Comparison of ENCODE assay signal across 8 mouse cellular contexts in the genomic region with DNA sequence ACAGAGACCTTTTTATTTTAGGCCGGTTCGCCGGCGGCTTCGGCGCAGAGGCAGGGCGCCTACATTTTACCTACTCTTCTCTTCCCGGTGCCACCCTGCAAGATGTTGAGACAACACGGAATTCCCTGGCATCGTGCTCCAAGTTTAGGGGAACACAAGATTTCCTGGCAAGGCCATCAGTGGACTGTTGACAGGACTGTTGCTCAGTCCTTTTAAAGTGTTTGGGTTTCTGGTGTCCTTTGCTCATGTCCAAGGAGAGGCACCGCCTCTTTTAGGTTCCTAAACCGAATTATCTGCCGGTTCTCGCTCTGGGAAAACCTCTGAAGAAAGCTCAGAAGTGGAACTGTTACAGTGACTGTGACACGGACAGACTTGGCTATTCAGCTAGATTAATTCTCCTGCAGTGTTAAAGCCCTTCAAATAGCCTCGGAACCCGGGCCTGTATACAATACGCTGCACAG. TPM values are rescaled to one million over a fixed set of nuclear protein-coding genes. Genes with fewer than 3 reads are reported as not detected.
A peak's percentile ranks its signal among the peaks of the same experiment; 100 is the strongest.
DNase-seq lines count a peak whose midpoint lies in the region; ATAC-seq and TF ChIP-seq lines count a peak whose summit lies in the region.

No protein-coding gene starts in this region.

- no peak for TF ChIP-seq CTCF in olfactory bulb, adult 2 months (IDR thresholded peaks at IDR 0.05; ENCODE audit: insufficient read depth, low read depth, low read length)

- H3K36me3 ChIP-seq in kidney, embryonic 15.5 days = no peaks in the 10 kb centered on the region
- peaks cover 13% of the 10 kb centered on the region; the same call in 1 of the 2 replicates for H3K36me3 ChIP-seq in embryonic facial prominence, embryonic 10.5 days (replicated peaks)
- no peaks in the 10 kb centered on the region for H3K36me3 ChIP-seq in heart, embryonic 14.5 days (ENCODE audit: control insufficient read depth, insufficient read depth, low read length)
- H3K36me3 ChIP-seq in liver, embryonic 12.5 days = no peaks in the 10 kb centered on the region

- TF ChIP-seq POLR2A in olfactory bulb, adult 2 months (IDR thresholded peaks at IDR 0.05; ENCODE audit: insufficient read depth, low read depth, low read length) = no peak

- DNase-seq in kidney, postnatal 10 days = no peak
- DNase-seq in embryonic facial prominence, embryonic 10.5 days (ENCODE audit: low spot score) = no peak
- no peak for DNase-seq in testis, postnatal 10 days (ENCODE audit: low spot score)
- no peak for DNase-seq in gastrocnemius, postnatal 25 days

- H3K27ac ChIP-seq in kidney, embryonic 15.5 days = peak overlapping the region; percentile 98
- H3K27ac ChIP-seq in embryonic facial prominence, embryonic 10.5 days (replicated peaks) = peak overlapping the region; percentile 97
- peak overlapping the region; percentile 54 to 80 for H3K27ac ChIP-seq in heart, embryonic 14.5 days (replicated peaks in 1 of 2; ENCODE audit: control insufficient read depth in 1 of 2, insufficient read depth in 1 of 2, low read depth in 2 of 2, low read length in 2 of 2)
- no peak overlapping the region for H3K27ac ChIP-seq in liver, embryonic 12.5 days
- H3K27ac ChIP-seq in olfactory bulb, adult 2 months (ENCODE audit: insufficient read depth, low read depth, low read length) = 0 out of 2 replicates have a peak overlapping the region, but pooled peaks have one; percentile 2

- H3K4me3 ChIP-seq in kidney, embryonic 15.5 days (replicated peaks) = peak overlapping the region; percentile 71
- H3K4me3 ChIP-seq in embryonic facial prominence, embryonic 10.5 days = peak overlapping the region; percentile 76
- peak overlapping the region; percentile 59 to 67 for H3K4me3 ChIP-seq in heart, embryonic 14.5 days (ENCODE audit: control insufficient read depth in 1 of 2, insufficient read depth in 1 of 2, low read depth in 1 of 2, low read length in 2 of 2)
- peak overlapping the region; percentile 44 for H3K4me3 ChIP-seq in liver, embryonic 12.5 days
- peak overlapping the region; percentile 40 for H3K4me3 ChIP-seq in olfactory bulb, adult 2 months (ENCODE audit: insufficient read depth, low read depth, low read length)

- no peak for ATAC-seq in kidney, embryonic 15.5 days (replicated peaks; ENCODE audit: low FRiP score)
- no peak for ATAC-seq in heart, embryonic 14.5 days (ENCODE audit: insufficient number of reproducible peaks, insufficient read depth, low FRiP score, low read depth)
- no peak for ATAC-seq in liver, embryonic 12.5 days

- WGBS in kidney, embryonic 15.5 days = 3% methylated on average over 18 of the region's 18 CpGs
- under 1% methylated on average over 18 of the region's 18 CpGs for WGBS in embryonic facial prominence, embryonic 10.5 days
- WGBS in heart, embryonic 14.5 days = 3% methylated on average over 18 of the region's 18 CpGs
- WGBS in liver, embryonic 12.5 days (ENCODE audit: insufficient replicate concordance) = 4% methylated on average over 18 of the region's 18 CpGs
- WGBS in olfactory bulb, adult 2 months = 40% methylated on average over 18 of the region's 18 CpGs

- H3K9me3 ChIP-seq in kidney, embryonic 15.5 days (replicated peaks) = no peaks in the 10 kb centered on the region
- no peaks in the 10 kb centered on the region for H3K9me3 ChIP-seq in embryonic facial prominence, embryonic 10.5 days
- no peaks in the 10 kb centered on the region for H3K9me3 ChIP-seq in heart, embryonic 14.5 days (ENCODE audit: control insufficient read depth, low read length)
- no peaks in the 10 kb centered on the region for H3K9me3 ChIP-seq in liver, embryonic 12.5 days (replicated peaks)

- peak overlapping the region; percentile 88 for H3K4me2 ChIP-seq in kidney, embryonic 15.5 days
- H3K4me2 ChIP-seq in heart, embryonic 14.5 days (ENCODE audit: low read length) = peak overlapping the region; percentile 96
- peak overlapping the region; percentile 66 for H3K4me2 ChIP-seq in liver, embryonic 12.5 days

- H3K4me1 ChIP-seq in kidney, embryonic 15.5 days = peaks cover 51% of the 10 kb centered on the region
- H3K4me1 ChIP-seq in embryonic facial prominence, embryonic 10.5 days = peaks cover 65% of the 10 kb centered on the region
- H3K4me1 ChIP-seq in heart, embryonic 14.5 days (ENCODE audit: control insufficient read depth in 2 of 2, insufficient read depth in 2 of 2, low read length in 2 of 2) = peaks cover 14 to 29% of the 10 kb centered on the region in 2 experiments
- H3K4me1 ChIP-seq in liver, embryonic 12.5 days = peaks cover 22% of the 10 kb centered on the region
- H3K4me1 ChIP-seq in olfactory bulb, adult 2 months (ENCODE audit: control insufficient read depth, insufficient read depth, low read length) = peaks cover 35% of the 10 kb centered on the region

- H3K9ac ChIP-seq in kidney, embryonic 15.5 days = peak overlapping the region; percentile 82
- peak overlapping the region; percentile 75 for H3K9ac ChIP-seq in heart, embryonic 14.5 days (ENCODE audit: low read length)
- H3K9ac ChIP-seq in liver, embryonic 12.5 days = no peak overlapping the region

- peaks cover 24% of the 10 kb centered on the region for H3K27me3 ChIP-seq in kidney, embryonic 15.5 days
- H3K27me3 ChIP-seq in embryonic facial prominence, embryonic 10.5 days (replicated peaks; ENCODE audit: low read depth, poor library complexity, severe bottlenecking) = peaks cover 76% of the 10 kb centered on the region
- H3K27me3 ChIP-seq in heart, embryonic 14.5 days (ENCODE audit: control insufficient read depth, insufficient read depth, low read length) = peaks cover 53% of the 10 kb centered on the region
- peaks cover 91% of the 10 kb centered on the region for H3K27me3 ChIP-seq in liver, embryonic 12.5 days (replicated peaks)

RNA-seq across cellular contexts. Expression of gene Tril, which starts 0.4 kb away (rescaled TPM):
- 88.9 and 93.8 TPM in 2 replicates for polyA plus RNA-seq in kidney, embryonic 15.5 days (2015; fragmentation: Nextera tagmentation; extraction: Ambion mirVana)
- 50.1 and 65.8 TPM in 2 replicates for polyA plus RNA-seq in embryonic facial prominence, embryonic 10.5 days (2016; fragmentation: Nextera tagmentation; extraction: Ambion mirVana)
- polyA plus RNA-seq in heart, embryonic 14.5 days (2014; fragmentation: Nextera tagmentation; extraction: Ambion mirVana) = 4.5 and 4.8 TPM in 2 replicates
- 1.5 TPM in 2 replicates for polyA plus RNA-seq in liver, embryonic 12.5 days (2016; fragmentation: Nextera tagmentation; extraction: Ambion mirVana)
- not detected in 2 replicates for polyA plus RNA-seq in olfactory bulb, adult 2 months (2012; ENCODE audit: insufficient read depth, insufficient read length, low replicate concordance, missing spikeins)
- 1 to 10 TPM; 3.6 to 3.8 TPM for total RNA-seq in gastrocnemius, postnatal 25 days (2021)
